Mouse (Mus musculus): ENCODE measurements at regions not wholly inside any gene's neighbourhood (a gene's known extent, or its start where the extent isn't known, plus 50 kb on each side); places are given as distances from the start of the nearest gene placed in this dataset.

GRCm38 (mm10) chr1:92269464-92269863, 74.0 kb upstream of the Hdac4 start:
- no peak overlapping the region for H3K27ac ChIP-seq (ENCODE audit: control insufficient read depth, insufficient read depth, low read depth, low read length, poor library complexity)
- no peak for TF ChIP-seq POLR2A (IDR thresholded peaks at IDR 0.05; ENCODE audit: borderline replicate concordance, control insufficient read depth, low read depth, low read length)
- no peak for TF ChIP-seq CTCF (IDR thresholded peaks at IDR 0.05; ENCODE audit: control insufficient read depth, insufficient read depth, low read length)
- 79% methylated on average over 10 of the region's 10 CpGs for WGBS
- H3K4me3 ChIP-seq (replicated peaks; ENCODE audit: control insufficient read depth, low read depth, low read length), result no peak overlapping the region
- no peaks in the 10 kb centered on the region for H3K4me1 ChIP-seq (ENCODE audit: control insufficient read depth, insufficient read depth, low read length)

- no peaks in the 10 kb centered on the region for H3K4me1 ChIP-seq (ENCODE audit: control insufficient read depth, insufficient read depth, low read length)
- no peak overlapping the region for H3K4me3 ChIP-seq (replicated peaks; ENCODE audit: control insufficient read depth, low read depth, low read length)
- WGBS, result 63% methylated on average over 4 of the region's 4 CpGs
- no peak overlapping the region for H3K27ac ChIP-seq (ENCODE audit: control insufficient read depth, insufficient read depth, low read depth, low read length, poor library complexity)
- TF ChIP-seq CTCF (IDR thresholded peaks at IDR 0.05; ENCODE audit: control insufficient read depth, insufficient read depth, low read length) (no peak), POLR2A (IDR thresholded peaks at IDR 0.05; ENCODE audit: borderline replicate concordance, control insufficient read depth, low read depth, low read length) (no peak)
These were observed 69.4 kb upstream of the Hdac4 start for GRCm38 (mm10) chr1:92264941-92265340.

- no peak for TF ChIP-seq CTCF (IDR thresholded peaks at IDR 0.05; ENCODE audit: control insufficient read depth, insufficient read depth, low read length)
- TF ChIP-seq POLR2A (IDR thresholded peaks at IDR 0.05; ENCODE audit: borderline replicate concordance, control insufficient read depth, low read depth, low read length), result no peak
- Histone ChIP-seq H3K4me1 (ENCODE audit: control insufficient read depth, insufficient read depth, low read length) (no peaks in the 10 kb centered on the region), H3K4me3 (replicated peaks; ENCODE audit: control insufficient read depth, low read depth, low read length) (no peak overlapping the region), H3K27ac (ENCODE audit: control insufficient read depth, insufficient read depth, low read depth, low read length, poor library complexity) (no peak overlapping the region)
- WGBS, result 85% methylated on average over 23 of the region's 23 CpGs
These were observed 64.4 kb upstream of the Hdac4 start for GRCm38 (mm10) chr1:92259715-92260392.

GRCm38 (mm10) chr1:92258026-92258425, 62.5 kb upstream of the Hdac4 start:
- no peaks in the 10 kb centered on the region; the same call in 1 of the 2 replicates for H3K4me1 ChIP-seq (ENCODE audit: control insufficient read depth, insufficient read depth, low read length)
- H3K27ac ChIP-seq (ENCODE audit: control insufficient read depth, insufficient read depth, low read depth, low read length, poor library complexity), result no peak overlapping the region
- TF ChIP-seq POLR2A (IDR thresholded peaks at IDR 0.05; ENCODE audit: borderline replicate concordance, control insufficient read depth, low read depth, low read length) (no peak), CTCF (IDR thresholded peaks at IDR 0.05; ENCODE audit: control insufficient read depth, insufficient read depth, low read length) (no peak)
- H3K4me3 ChIP-seq (replicated peaks; ENCODE audit: control insufficient read depth, low read depth, low read length), result no peak overlapping the region

- 85% methylated on average over 8 of the region's 8 CpGs for WGBS
- no peak overlapping the region for H3K27ac ChIP-seq (ENCODE audit: control insufficient read depth, insufficient read depth, low read depth, low read length, poor library complexity)
- no peak overlapping the region for H3K4me3 ChIP-seq (replicated peaks; ENCODE audit: control insufficient read depth, low read depth, low read length)
- H3K4me1 ChIP-seq (ENCODE audit: control insufficient read depth, insufficient read depth, low read length), result no peaks in the 10 kb centered on the region; the same call in 1 of the 2 replicates
- TF ChIP-seq CTCF (IDR thresholded peaks at IDR 0.05; ENCODE audit: control insufficient read depth, insufficient read depth, low read length) (no peak), POLR2A (IDR thresholded peaks at IDR 0.05; ENCODE audit: borderline replicate concordance, control insufficient read depth, low read depth, low read length) (no peak)
These were observed 57.6 kb upstream of the Hdac4 start for GRCm38 (mm10) chr1:92253086-92253485.

GRCm38 (mm10) chr1:92250594-92251463, 55.3 kb upstream of the Hdac4 start:
- TF ChIP-seq POLR2A (IDR thresholded peaks at IDR 0.05; ENCODE audit: borderline replicate concordance, control insufficient read depth, low read depth, low read length), result no peak
- no peak for TF ChIP-seq CTCF (IDR thresholded peaks at IDR 0.05; ENCODE audit: control insufficient read depth, insufficient read depth, low read length)
- no peaks in the 10 kb centered on the region; the same call in 1 of the 2 replicates for H3K4me1 ChIP-seq (ENCODE audit: control insufficient read depth, insufficient read depth, low read length)
- 62% methylated on average over 10 of the region's 10 CpGs for WGBS

More at GRCm38 (mm10) chr1:92250594-92251463, 55.3 kb upstream of the Hdac4 start:
- no peak overlapping the region for H3K4me3 ChIP-seq (replicated peaks; ENCODE audit: control insufficient read depth, low read depth, low read length)
- no peak overlapping the region for H3K27ac ChIP-seq (ENCODE audit: control insufficient read depth, insufficient read depth, low read depth, low read length, poor library complexity)
